Mouse (Mus musculus) megakaryocyte, embryonic 14.5 days (primary cell): Measurements from ENCODE around the gene Cfap97d1. TPM values are rescaled to one million over a fixed set of nuclear protein-coding genes. Genes with fewer than 3 reads are reported as not detected.

Experiments
- H3K27me3 ChIP-seq: replicated peaks from 2 replicates; pipeline ENCODE3; 2012; ENCODE audit warnings: inconsistent platforms
- H3K36me3 ChIP-seq: replicated peaks from 2 replicates; pipeline ENCODE3; 2012; ENCODE audit warnings: low read length, inconsistent platforms, mixed read lengths
- H3K4me1 ChIP-seq: 2 replicates; pipeline ENCODE4 v1.6.1; 2012; ENCODE audit warnings: inconsistent platforms
- H3K4me3 ChIP-seq: replicated peaks from 2 replicates; pipeline ENCODE3; 2012; ENCODE audit warnings: moderate library complexity, mild to moderate bottlenecking, inconsistent platforms
- H3K9me3 ChIP-seq: 2 replicates; pipeline ENCODE4 v1.6.1; 2012; ENCODE audit warnings: inconsistent platforms
- FLI1 ChIP-seq: IDR thresholded peaks from 2 replicates; pipeline ENCODE4 v1.6.1; 2012; ENCODE audit warnings: low read length, inconsistent platforms, mixed read lengths
- GATA1 ChIP-seq: IDR thresholded peaks from 3 replicates; pipeline ENCODE4 v1.6.1; 2012; ENCODE audit warnings: mixed read lengths, low read length, inconsistent platforms, borderline replicate concordance
- polyA plus RNA-seq: library from polyadenylated mRNA; stranded (reverse); fragments of >175 nt; gene quantifications from 2 replicates; pipeline ENCODE4 v1.2.3, GENCODE M21; 2012; ENCODE audit warnings: low replicate concordance; ENCODE audit not compliant: insufficient read depth

Gene Cfap97d1
- polyA plus RNA-seq, result not detected in 2 replicates

- peaks cover 69% of the 10 kb centered on the region for H3K4me1 ChIP-seq
- TF ChIP-seq GATA1 (peak; percentile 43; the same call in 1 of the 3 replicates), FLI1 (peak; percentile 36; the same call in 1 of the 2 replicates)
- H3K27me3 ChIP-seq, result peaks cover 25% of the 10 kb centered on the region
- peaks cover 35% of the 10 kb centered on the region for H3K36me3 ChIP-seq
- no peaks in the 10 kb centered on the region for H3K9me3 ChIP-seq
- H3K4me3 ChIP-seq, result peak within 1 kb of the TSS; percentile 95
These were observed at the start of gene Cfap97d1 for GRCm38 (mm10) chr11:101984054-101985025. Gene Cfap97d1, plus strand, starts transcription at chr11:101984279.

- peaks cover 15% of the 10 kb centered on the region for H3K4me1 ChIP-seq
- no peak overlapping the region for H3K4me3 ChIP-seq
- H3K36me3 ChIP-seq, result no peaks in the 10 kb centered on the region
- no peak for TF ChIP-seq FLI1
- no peaks in the 10 kb centered on the region for H3K9me3 ChIP-seq
- H3K27me3 ChIP-seq, result peaks cover 88% of the 10 kb centered on the region
These were observed 48.3 kb upstream of the Cfap97d1 start for GRCm38 (mm10) chr11:101935743-101936142.

GRCm38 (mm10) chr11:101936421-101936820 is 47.7 kb upstream of the Cfap97d1 start:
- H3K9me3 ChIP-seq, result no peaks in the 10 kb centered on the region
- TF ChIP-seq GATA1 (no peak), FLI1 (no peak)
- H3K36me3 ChIP-seq, result no peaks in the 10 kb centered on the region
- H3K4me3 ChIP-seq, result no peak overlapping the region
- H3K27me3 ChIP-seq, result peaks cover 89% of the 10 kb centered on the region
- H3K4me1 ChIP-seq, result peaks cover 15% of the 10 kb centered on the region

GRCm38 (mm10) chr11:101937108-101937507 is 47.0 kb upstream of the Cfap97d1 start:
- Histone ChIP-seq H3K36me3 (no peaks in the 10 kb centered on the region), H3K4me3 (peak overlapping the region; percentile 67), H3K9me3 (no peaks in the 10 kb centered on the region), H3K4me1 (peaks cover 12% of the 10 kb centered on the region), H3K27me3 (peaks cover 85% of the 10 kb centered on the region)
- TF ChIP-seq GATA1 (no peak), FLI1 (no peak)

- peaks cover 71% of the 10 kb centered on the region for H3K27me3 ChIP-seq
- peaks cover 15% of the 10 kb centered on the region for H3K9me3 ChIP-seq
- TF ChIP-seq GATA1 (no peak), FLI1 (no peak)
- H3K4me1 ChIP-seq, result 0 out of 2 replicates have a peak, but pooled peaks cover 5% of the 10 kb centered on the region
- no peak overlapping the region for H3K4me3 ChIP-seq
- no peaks in the 10 kb centered on the region for H3K36me3 ChIP-seq
These were observed 41.0 kb upstream of the Cfap97d1 start for GRCm38 (mm10) chr11:101943055-101943454.

- H3K27me3 ChIP-seq, result peaks cover 71% of the 10 kb centered on the region
- no peak overlapping the region for H3K4me3 ChIP-seq
- H3K4me1 ChIP-seq, result peaks cover 13% of the 10 kb centered on the region
- H3K9me3 ChIP-seq, result peaks cover 15% of the 10 kb centered on the region
- no peaks in the 10 kb centered on the region for H3K36me3 ChIP-seq
- TF ChIP-seq FLI1 (no peak), GATA1 (no peak)
These were observed 37.6 kb upstream of the Cfap97d1 start for GRCm38 (mm10) chr11:101946525-101946924.

GRCm38 (mm10) chr11:101950021-101950420 is 34.1 kb upstream of the Cfap97d1 start:
- Histone ChIP-seq H3K4me1 (peaks cover 45% of the 10 kb centered on the region), H3K27me3 (peaks cover 78% of the 10 kb centered on the region), H3K36me3 (no peaks in the 10 kb centered on the region), H3K9me3 (peaks cover 4% of the 10 kb centered on the region; the same call in 1 of the 2 replicates), H3K4me3 (no peak overlapping the region)
- TF ChIP-seq FLI1 (no peak), GATA1 (no peak)

GRCm38 (mm10) chr11:101952541-101953341 is 31.3 kb upstream of the Cfap97d1 start:
- H3K27me3 ChIP-seq, result peaks cover 83% of the 10 kb centered on the region
- H3K4me3 ChIP-seq, result peak overlapping the region; percentile 83
- no peaks in the 10 kb centered on the region for H3K36me3 ChIP-seq
- TF ChIP-seq FLI1 (no peak), GATA1 (no peak)
- no peaks in the 10 kb centered on the region for H3K9me3 ChIP-seq
- H3K4me1 ChIP-seq, result peaks cover 47% of the 10 kb centered on the region

GRCm38 (mm10) chr11:101953441-101953840 is 30.6 kb upstream of the Cfap97d1 start:
- Histone ChIP-seq H3K36me3 (no peaks in the 10 kb centered on the region), H3K4me3 (peak overlapping the region; percentile 83), H3K27me3 (peaks cover 87% of the 10 kb centered on the region), H3K9me3 (no peaks in the 10 kb centered on the region), H3K4me1 (peaks cover 50% of the 10 kb centered on the region)
- no peak for TF ChIP-seq FLI1
- no peak for TF ChIP-seq GATA1

GRCm38 (mm10) chr11:101957476-101957875 is 26.6 kb upstream of the Cfap97d1 start:
- Histone ChIP-seq H3K9me3 (no peaks in the 10 kb centered on the region), H3K4me1 (peaks cover 35% of the 10 kb centered on the region), H3K36me3 (no peaks in the 10 kb centered on the region), H3K27me3 (peaks cover 89% of the 10 kb centered on the region), H3K4me3 (no peak overlapping the region)
- no peak for TF ChIP-seq FLI1
- TF ChIP-seq GATA1, result no peak
